Mouse (Mus musculus) frontal cortex, postnatal 36 days (tissue): ENCODE data around the gene Mei4.
A peak's percentile ranks its signal among the peaks of the same experiment; 100 is the strongest.

Experiments
- DNase-seq, 2 experiments: peaks; one replicate each; pipeline ENCODE4 v3.0.0; 2022; ENCODE audit warnings: low spot score in 2 of 2

Gene Mei4

DNA sequence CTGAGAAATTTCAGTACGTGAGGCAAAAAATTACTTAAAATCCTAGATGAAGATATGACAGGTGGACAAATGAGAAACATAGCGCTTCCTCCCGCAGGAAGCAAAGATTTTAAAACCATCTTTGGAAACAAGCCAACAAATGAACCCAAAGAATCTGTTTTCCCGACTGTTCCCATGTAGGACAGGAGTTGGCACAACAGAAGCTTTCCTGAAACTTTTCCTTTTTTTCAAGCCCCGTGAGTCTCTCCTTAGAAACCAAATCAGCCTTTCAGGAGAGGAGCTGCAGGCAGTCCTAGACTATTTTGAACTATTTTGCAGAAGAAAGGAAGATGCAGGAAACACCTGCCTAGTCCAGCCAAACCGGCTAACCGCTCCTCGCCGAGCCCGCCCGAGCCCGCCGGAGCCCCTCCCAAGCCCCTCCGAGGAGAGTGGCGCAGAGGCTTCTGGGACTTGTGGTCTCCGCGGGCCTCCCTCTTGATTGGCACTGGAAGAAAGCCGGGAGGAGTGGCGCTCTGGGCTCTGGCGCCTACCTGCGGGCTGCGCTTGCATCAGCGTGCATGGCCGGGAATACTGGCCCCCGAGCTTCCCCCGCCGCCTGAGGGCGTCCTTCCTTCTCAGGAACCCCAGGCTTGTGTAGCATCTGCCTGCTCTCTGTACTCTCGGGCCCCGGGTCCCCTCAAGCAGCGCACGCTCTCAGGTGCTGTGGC lies at the start of gene Mei4:
Gene Mei4 (plus strand): TSS at position 490 of the 707 bp plus-strand sequence.
- DNase-seq: peak; percentile 84 to 88

DNA sequence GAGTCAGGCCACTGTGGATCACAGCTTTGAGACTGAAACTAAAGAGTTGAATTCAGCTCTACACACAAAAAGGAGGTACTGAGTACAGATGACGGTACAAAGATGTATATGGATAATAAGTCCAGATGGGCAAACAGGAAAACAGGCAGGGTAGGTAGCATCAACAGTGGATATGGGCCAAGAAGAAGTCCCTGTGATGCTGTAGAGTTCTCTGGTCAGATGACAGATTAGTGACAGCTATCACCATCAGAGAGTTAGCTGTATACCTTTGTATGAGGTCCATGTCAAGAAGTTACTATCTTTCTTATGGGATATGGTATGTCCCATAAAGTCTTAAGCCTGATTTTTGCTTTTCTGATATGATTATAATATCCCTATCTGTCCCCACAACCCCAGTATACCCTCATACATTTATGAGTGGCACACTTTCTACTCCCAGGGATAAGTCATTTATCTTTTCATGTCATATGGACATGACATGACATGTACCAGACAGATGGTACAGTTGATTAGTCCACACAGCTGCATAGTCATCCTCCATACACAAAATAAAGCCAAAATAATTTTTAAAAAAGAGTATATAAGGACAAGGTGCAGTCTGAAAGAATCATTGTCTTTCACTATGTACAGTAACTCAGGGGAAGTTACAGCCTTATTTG lies 43.6 kb upstream of the Mei4 start:
- DNase-seq: no peak

DNA sequence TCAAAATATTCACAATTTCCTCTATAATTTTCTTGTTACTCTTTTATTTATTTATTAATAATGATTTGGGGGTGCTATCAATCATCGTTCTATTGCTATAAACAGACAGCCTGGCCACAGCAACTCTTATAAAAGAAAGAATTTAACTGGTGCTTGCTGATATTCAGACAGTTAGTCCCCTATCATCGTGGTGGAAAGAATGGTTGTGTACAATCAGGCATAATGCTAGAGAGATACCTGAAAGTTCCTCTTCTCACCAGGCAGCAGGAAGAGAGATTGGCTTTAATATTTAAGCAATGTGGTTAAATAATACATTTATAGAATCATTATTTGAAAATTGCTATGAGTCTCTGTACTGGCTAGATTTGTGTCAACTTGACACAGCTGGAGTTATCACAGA lies 35.9 kb upstream of the Mei4 start:
- no peak for DNase-seq

DNA sequence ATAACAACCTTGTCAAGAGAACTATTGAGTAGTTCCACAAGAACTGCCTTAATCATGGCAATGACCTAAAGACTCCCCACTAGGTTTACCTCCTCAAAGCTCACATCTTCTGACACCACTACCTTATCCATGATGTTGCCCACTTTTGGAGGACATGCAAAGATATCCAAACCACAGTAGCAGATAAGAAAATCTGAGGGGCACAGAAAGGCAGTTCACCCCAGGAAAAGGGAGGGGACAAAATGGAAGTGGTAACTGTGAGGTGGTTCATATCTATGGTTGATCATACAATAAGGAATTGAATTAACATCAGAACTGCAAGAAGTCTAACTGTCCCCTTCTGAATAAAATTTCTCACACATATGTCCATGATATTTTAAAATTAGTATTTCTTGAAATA lies 29.4 kb upstream of the Mei4 start:
- DNase-seq: no peak

DNA sequence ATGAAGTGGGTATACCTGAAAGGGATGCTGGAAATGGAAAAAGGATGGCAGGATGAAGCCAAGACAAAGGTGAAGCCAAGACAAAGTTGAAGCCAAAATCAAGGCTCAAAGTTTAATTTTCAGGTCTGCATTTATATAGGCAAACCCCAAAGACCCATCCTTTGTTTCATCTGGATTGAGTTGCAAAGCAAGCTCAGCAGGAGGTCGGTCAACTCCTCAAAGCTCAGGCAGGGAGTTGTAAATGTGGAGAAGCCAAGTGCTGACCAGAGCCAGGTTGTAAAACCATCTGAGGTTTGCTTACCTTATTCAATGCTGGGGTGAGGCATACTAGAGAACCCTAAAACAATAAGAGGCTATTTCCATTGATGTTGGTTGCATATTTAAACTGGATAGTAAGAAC lies 4.6 kb upstream of the Mei4 start:
- no peak for DNase-seq

DNA sequence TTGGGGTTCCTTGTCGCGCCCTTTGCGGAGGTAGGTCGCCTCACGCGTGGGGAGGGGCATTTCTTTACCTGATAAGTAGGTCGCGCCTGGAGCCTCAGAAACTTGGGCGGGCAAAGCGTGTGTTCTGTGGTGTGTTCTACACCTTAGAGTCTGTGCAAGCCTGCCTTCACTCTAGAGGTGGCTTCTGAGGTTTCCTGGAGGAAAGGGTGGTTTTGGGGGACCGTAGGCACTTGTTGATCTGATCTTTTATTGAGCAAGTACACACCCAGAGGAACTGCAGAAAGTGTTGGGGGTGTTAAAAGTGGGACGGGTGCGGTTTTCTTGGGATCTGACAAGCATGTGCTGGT lies 391 bp downstream of the Mei4 start:
- DNase-seq: no peak

DNA sequence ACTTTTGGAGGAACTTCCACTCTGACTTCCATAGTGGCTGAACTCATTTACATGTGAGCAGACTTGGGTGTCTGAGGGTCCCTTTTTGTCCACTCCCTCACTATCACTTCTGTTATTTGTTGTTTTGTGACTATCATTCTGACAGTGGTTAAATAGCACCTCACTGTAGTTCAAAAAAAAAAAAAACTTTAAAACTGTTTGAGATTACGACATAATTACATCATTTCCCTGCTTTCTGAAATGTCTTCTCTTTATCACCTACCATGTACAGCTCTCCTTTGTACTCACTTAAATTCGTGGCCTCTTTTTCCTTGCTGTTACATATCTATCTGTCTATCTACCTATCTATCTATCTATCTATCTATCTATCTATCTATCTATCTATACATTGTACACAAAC lies 2.6 kb downstream of the Mei4 start:
- no peak for DNase-seq

DNA sequence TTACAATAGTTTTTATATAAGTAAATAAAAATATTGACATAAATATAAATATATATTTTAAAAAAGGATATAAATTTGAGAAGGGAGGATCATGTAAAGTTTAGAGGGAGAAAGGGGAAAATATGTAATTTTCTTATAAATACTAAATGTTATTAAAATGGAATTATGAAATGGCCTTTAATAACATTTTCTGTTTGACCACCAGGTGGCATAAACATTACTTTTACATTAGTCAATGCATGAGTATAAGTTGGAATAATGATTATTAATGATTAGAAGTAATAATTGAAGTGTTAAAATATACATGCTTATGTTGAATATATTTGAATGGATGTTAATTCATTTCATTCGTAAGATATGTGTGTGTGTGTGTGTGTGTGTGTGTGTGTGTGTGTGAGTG lies 58.0 kb downstream of the Mei4 start:
- no peak for DNase-seq

DNA sequence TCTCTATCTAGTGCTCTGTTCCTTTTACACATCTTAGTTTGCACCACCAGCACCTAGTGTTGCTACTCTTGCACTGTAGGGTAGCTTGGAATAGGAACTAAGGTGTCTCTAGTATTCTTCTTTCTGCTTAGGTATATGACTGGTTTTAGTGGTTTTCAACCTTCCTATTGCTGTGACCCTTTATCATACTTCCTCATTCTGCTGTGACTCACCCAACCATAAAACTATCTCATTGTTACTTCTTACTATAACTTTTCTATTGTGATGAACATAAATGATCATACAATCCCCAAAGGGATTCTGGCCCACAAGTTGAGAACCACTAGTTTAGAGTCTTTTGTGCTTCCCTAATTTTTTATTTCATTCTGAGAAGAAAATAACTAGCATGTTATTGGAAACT lies 61.3 kb downstream of the Mei4 start:
- no peak for DNase-seq

DNA sequence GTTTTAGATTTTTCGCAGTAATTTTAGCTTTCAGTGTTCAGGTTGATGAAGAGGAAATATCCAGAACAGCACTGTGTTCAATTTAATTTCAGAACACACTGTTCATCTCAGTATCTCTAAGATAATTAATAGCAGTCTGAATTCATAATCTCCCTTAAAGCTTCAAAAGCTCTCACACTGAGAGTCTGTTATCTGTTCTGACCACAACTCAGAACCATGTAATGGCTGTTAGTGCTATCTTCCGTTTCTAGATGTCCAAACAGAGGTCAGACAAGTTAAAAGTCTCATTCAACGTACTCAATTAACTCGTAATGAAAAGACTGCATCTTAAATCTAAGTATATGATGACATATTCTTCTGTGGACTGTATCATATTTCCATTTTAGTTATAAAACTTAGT lies 77.1 kb downstream of the Mei4 start:
- DNase-seq: no peak

DNA sequence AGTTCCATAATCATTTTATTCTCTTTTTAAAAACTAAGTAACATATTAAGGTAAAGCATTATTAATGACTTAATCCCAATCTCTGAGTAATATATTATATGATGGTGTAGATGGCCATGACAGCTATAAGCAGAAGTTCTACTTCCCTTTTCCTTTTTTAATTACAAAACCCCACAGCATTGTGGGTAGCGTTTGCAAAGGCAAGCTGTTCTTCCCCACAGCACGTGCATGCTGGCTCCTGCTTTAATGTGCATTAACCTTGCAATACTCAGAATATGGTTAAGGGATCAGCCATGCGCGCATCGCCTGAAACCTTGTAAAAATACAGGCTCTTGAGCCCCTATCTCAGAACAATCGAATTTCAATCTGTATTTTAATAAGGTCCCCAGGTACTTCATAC lies 82.2 kb downstream of the Mei4 start:
- no peak for DNase-seq

DNA sequence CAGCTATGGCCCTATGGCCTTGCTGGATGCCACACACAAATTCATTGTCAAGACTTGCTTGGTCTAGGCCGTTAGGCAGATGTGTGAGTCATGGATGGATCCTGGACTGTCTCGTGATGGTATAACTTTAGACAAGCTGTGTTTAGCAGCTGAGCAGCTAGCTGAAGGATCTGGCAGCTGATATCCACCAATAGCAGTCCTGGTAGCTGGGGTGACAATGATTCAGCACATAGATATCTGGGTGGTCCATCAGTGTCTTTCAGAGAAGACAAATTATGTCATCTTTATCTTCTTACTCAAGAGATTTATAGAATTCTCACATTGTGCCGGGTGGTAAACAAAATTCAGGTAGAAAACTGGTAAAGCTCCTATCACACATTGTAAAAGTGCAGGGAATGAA lies 93.4 kb downstream of the Mei4 start:
- DNase-seq: no peak

DNA sequence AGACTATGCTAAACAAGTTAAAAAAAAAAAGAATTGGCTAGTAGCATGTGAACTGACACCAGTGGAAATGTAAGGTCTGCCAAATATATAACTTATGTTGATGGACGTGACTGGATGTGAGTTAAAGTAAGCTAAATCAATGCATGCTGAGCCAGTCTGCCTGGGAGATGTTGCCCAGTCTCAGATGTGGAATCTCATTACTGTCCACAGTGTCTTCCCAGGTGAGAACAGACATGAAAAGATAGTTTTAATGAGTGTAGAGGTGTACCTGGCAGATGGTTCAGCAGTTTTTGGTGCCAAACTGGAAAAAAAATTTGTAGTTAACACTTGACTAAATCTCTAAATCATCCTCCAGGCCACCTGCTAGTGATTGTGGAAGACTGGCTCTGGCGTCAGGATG lies 94.4 kb downstream of the Mei4 start:
- no peak for DNase-seq

DNA sequence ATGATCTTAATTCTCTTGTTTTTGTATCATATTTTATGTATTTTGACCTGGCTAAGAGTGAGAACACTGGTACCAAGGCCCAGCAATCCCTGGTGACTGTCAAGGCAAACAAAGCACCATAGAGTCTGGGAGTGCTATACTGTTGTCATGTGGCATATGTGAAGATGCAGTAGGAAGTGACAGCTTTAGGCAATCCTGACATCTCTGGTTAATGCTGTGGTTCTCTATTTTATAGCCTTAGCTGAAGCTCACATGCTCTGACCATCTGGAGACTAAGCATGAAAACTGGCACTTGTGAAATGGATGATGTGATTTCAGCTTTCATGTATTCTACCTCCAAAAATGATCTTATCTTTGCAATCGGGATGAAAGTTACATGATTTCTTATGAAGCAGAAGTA lies 103.3 kb downstream of the Mei4 start:
- peak; percentile 5 to 36 for DNase-seq

DNA sequence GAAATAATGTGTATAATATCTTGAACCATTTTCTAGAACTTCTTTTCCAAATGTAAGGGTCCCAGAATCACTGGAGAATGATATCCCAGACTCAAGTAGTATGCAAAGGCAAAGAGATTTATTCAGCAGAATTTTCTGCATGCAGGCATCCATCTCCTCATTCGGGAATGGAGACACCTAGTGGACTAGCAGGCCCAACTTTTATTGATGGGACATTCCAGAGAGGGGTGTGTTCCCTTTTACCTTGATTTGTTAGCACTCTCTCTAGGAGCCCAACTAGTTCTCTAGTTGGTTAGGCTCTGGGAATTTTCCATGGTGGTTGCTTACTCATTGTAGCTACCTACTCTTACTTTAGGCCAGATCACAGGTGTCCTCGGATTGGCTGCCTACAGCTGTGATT lies 105.5 kb downstream of the Mei4 start:
- no peak for DNase-seq

DNA sequence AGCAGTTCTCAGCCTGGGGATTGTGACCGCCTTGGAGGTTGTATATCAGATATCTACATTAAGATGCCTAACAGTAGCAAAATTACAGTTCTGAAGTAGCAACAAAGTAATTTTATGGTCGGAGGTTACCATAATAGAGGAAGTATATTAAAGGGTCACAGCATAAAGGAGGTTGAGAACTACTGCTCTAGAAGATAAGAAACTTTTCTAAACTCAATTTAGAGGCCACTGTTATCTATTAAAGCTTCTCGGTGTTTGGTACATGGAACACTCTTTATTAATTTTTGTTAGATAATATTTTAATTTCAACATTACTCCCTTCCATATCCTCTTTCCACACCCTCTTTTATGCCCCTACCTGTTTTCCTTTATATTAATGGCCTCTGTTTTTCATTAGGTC lies 119.0 kb downstream of the Mei4 start:
- DNase-seq: no peak

DNA sequence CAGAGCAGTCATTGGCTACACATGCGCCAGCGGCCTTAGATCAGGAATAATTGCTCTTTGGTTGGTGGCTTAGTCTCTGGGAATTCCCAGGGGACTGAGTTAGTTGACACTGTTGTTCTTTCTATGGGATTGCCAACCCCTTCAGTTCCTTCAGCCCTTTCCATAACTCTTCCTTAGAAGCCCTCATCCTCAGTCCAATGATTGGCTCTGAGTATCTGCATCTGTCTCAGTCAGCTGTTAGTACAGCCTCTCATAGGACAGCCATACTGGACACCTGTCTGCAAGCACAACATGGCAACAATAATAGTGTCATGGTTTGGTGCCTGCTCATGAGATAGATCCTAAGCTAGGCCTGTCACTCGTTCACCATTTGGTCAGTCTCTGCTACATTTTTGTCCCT lies 149.5 kb downstream of the Mei4 start:
- no peak for DNase-seq

DNA sequence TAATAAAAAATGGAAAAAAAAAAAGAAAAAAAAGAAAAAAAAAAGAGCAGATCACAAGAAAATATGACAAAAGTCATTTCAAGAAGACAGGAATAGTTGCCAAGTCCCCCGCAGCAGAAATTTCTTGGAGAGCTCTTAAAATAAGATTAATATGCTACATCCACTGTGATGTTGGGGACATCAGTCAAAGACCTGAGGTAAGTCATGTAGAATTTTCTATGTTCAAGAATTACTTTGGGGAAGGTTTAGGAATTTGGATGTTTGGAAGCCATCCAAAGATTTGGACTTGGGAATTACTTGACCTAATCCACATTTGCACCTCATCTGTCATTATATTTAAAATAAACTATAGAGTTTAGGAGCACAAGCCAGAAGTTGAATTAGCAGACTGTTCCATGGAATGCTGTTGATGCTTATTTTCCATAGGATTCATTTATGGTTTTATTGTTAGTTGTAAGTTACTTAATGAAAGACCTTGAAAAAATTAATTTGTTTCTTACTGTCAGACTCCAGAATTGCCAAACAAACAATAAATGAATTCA lies 179.1 kb downstream of the Mei4 start:
- no peak for DNase-seq

DNA sequence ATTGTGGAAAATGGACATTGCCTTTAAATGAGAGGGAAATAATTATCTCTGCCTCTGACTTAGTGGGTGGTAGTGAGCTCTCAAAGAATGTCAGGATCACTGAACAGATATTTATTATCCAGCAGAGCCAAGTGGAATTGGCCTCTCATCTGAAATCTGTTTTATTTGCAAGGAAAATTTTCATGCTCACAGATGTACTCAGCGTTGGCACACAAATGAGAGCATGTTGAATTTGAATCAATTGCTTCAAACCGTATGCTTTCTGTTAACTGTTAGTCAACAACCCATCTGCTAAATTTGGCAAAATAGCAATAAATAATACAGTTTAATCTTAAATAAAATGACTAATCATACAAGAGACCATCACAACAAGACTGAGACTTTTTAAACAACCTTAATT lies 181.0 kb downstream of the Mei4 start:
- no peak for DNase-seq

DNA sequence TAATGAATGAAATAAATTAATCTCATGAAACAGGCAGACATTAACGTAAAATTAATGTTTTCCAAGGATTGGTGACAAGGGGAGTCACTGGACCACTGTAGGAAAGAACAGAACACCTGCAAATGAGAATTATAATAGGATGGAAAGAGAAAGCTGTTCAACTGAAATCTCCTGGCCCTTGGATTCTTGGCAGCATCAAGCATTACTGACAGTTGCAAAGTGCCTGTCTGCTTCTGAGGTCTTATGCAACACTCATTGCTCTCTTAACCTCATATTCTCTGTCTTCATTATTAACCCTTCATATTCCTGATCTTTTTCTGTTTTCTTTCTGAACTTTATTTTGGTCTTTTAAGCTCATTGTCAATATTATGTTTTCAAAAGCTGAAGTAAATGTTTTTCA lies 210.4 kb downstream of the Mei4 start:
- no peak for DNase-seq

DNA sequence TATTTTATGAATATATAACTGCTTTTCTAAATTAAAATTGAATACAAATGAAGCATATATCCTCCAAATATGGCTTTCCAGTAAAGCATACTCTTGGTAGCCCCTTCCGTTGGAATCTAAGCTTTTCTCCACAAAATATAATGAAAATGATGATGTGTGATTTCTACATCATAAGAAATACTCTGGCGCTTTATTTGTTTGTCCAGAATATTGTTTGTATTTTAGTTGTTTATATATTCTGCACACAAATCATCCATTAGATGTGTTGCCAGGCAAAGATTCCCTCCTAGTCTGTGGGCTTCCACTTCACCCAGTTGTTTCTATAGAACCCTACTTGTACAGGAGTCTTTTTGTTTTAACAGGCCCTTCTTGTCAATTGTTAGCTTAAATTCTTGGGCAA lies 211.8 kb downstream of the Mei4 start:
- no peak for DNase-seq

DNA sequence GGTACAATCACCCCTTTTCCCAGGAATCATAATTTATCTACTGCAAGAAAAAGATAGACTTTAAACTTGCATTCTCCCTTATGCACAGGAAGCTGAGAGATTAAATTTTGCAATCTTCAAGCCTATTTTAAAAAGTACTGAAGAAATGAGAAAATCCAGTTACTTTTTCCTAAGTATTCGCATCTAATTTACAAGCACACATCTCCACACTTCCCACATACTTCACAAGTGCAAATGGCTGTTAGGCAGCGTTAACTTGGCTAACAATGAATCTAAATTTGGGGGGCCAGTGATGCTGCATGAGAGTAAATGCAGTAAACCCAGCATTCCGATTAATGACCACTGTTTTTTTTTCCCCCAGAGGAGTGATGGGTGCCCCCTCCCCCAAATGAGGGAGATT lies 232.9 kb downstream of the Mei4 start:
- peak in 1 of 2 experiments; percentile 8 for DNase-seq

DNA sequence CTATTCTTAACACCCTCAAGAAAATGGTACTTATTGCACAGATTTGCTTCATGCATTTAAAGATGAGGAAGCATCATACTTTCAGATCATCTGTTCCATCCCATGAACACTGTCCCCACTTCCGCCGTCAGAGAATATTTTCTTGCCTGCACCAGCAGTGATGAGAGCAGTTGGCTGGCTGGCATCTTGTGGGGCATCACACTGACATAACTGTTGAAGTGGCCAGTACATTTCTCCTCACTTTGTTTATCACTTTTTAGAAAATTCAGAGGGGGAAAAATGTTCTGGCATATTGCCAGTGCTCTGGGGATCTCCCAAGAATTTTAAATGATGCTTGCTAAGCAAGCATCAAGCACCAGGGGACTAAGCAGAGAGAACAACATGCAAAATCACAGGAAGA lies 251.4 kb downstream of the Mei4 start:
- no peak for DNase-seq

DNA sequence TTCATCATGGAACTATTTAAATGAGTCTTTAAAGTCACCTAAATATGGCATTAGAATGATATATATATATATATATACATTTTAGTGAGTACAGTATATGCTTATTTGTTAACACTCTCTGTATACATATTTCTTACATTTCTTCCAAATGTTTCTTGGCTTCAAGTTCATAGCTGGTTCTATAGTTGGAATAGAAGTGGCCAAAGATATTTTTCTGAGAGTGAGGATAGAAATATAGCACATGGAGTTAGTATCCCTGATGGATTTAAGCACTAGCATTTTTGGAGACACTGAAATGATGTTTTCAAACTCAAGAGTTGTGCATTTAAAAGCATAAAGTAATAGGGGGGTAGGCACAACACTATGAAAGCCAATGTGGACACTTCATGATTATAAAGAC lies 272.6 kb downstream of the Mei4 start:
- no peak for DNase-seq
